Mouse (Mus musculus) embryonic facial prominence, embryonic 10.5 days (tissue): ENCODE data around the gene Gm13275. TPM values are rescaled to one million over a fixed set of nuclear protein-coding genes. Genes with fewer than 3 reads are reported as not detected.
"Not testable (repeated sequence)": the region's sequence is repeated elsewhere in the genome, so short reads cannot be mapped to it uniquely, and the experiment has no call there.

Experiments used
- DNase-seq: peaks from one replicate; pipeline ENCODE4 v3.0.0-alpha.2; 2017; ENCODE audit warnings: low spot score
- H3K27ac ChIP-seq: fragments of 300-500 bp; sonication (generic); replicated peaks from 2 replicates; pipeline ENCODE4 v1.5.1; 2016; ENCODE audit warnings: mild to moderate bottlenecking
- H3K27me3 ChIP-seq: fragments of 300-500 bp; sonication (generic); replicated peaks from 2 replicates; pipeline ENCODE4 v1.6.1; 2016; ENCODE audit warnings: low read depth, mild to moderate bottlenecking; ENCODE audit not compliant: poor library complexity, severe bottlenecking
- H3K36me3 ChIP-seq: fragments of 300-500 bp; sonication (generic); replicated peaks from 2 replicates; pipeline ENCODE4 v1.6.1; 2016; ENCODE audit warnings: mild to moderate bottlenecking, moderate library complexity
- H3K4me1 ChIP-seq: fragments of 300-500 bp; sonication (generic); 2 replicates; pipeline ENCODE4 v1.6.1; 2016
- H3K4me3 ChIP-seq: fragments of 300-500 bp; sonication (generic); 2 replicates; pipeline ENCODE4 v1.5.1; 2016; ENCODE audit warnings: mild to moderate bottlenecking, moderate library complexity
- H3K9me3 ChIP-seq: fragments of 300-500 bp; sonication (generic); 2 replicates; pipeline ENCODE4 v1.6.1; 2016; ENCODE audit warnings: mild to moderate bottlenecking
- WGBS: fragments of 180-500 bp; shearing (Covaris S2); methylation state at CpG from one replicate; pipeline ENCODE4 v1.1.7; 2016; 5-methylcytosine and 5-hydroxymethylcytosine counted together
- polyA plus RNA-seq: library from polyadenylated mRNA; unstranded; fragments of >200 nt; fragmentation: Nextera tagmentation; extraction: Ambion mirVana; gene quantifications from 2 replicates; pipeline ENCODE4 v1.2.1, GENCODE M21; 2016

Gene Gm13275
- polyA plus RNA-seq, 1 experiment from 2014 or later, result not detected

- Histone ChIP-seq H3K27ac (no peak within 1 kb of the TSS), H3K4me3 (no peak within 1 kb of the TSS), H3K27me3 (no peaks in the 10 kb centered on the region; the same call in 1 of the 2 replicates), H3K36me3 (no peaks in the 10 kb centered on the region), H3K9me3 (no peaks in the 10 kb centered on the region), H3K4me1 (no peaks in the 10 kb centered on the region)
- WGBS, result 68% methylated on average over 3 of the region's 3 CpGs
- DNase-seq, result no peak
These were observed 21.6 kb downstream of the Gm13275 start, which contains the start of gene Ifna7 for GRCm38 (mm10) chr4:88815928-88816327. Gene Ifna7 (plus strand): TSS chr4:88816228.

DNA sequence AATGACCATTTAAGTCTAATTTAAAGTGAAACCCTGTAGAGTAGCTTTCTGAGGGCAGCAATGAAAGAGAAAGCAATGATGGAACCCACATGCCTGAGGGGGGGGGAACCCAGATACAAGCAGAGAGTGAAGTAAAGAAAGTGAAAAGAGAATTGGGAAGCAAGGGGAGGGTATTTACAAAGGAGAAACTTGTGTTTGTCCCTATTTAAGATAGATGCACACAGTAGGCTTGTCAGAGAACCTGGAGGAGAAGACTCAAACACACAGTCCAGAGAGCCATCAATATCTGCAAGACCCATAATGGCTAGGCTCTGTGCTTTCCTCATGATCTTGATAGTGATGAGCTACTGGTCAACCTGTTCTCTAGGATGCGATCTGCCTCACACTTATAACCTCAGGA, 25.4 kb downstream of the Gm13275 start, which contains the start of gene Ifna11:
Gene Ifna11, plus strand, starts transcription at position 301 of the 400 bp plus-strand sequence.
- H3K9me3 ChIP-seq, result no peaks in the 10 kb centered on the region
- H3K36me3 ChIP-seq, result no peaks in the 10 kb centered on the region
- no peak within 1 kb of the TSS for H3K4me3 ChIP-seq
- no peaks in the 10 kb centered on the region for H3K27me3 ChIP-seq
- 82% methylated on average over 1 of the region's 1 CpGs for WGBS
- DNase-seq, result no peak
- H3K4me1 ChIP-seq, result no peaks in the 10 kb centered on the region
- no peak within 1 kb of the TSS for H3K27ac ChIP-seq

GRCm38 (mm10) chr4:88822995-88823394, 28.7 kb downstream of the Gm13275 start:
- 27% methylated on average over 4 of the region's 4 CpGs for WGBS
- DNase-seq, result no peak

DNA sequence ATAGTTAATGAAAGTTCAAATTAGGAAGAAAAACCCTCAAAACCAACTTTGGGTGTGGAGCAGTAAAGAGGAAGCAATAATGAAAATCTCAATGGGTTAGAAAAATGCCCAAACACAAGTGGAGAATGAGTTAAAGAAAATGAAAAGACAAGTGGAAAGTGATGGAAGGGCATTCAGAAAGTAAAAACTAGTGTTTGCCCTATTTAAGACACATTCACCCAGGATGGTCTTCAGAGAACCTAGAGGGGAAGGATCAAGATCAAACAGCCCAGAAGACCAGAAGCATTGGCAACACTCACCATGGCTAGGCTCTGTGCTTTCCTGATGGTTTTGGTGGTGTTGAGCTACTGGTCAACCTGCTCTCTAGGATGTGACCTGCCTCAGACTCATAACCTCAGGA, 32.8 kb downstream of the Gm13275 start, which contains the start of gene Ifna6:
Gene Ifna6, plus strand, starts transcription at position 301 of the 400 bp plus-strand sequence.
- not testable (repeated sequence) for H3K4me3 ChIP-seq, DNase-seq, H3K36me3 ChIP-seq, H3K27ac ChIP-seq, H3K9me3 ChIP-seq, H3K27me3 ChIP-seq, H3K4me1 ChIP-seq

More at GRCm38 (mm10) chr4:88822995-88823394, 28.7 kb downstream of the Gm13275 start:
- Histone ChIP-seq H3K27me3 (no peaks in the 10 kb centered on the region), H3K4me1 (no peaks in the 10 kb centered on the region), H3K36me3 (no peaks in the 10 kb centered on the region), H3K4me3 (no peak overlapping the region), H3K9me3 (no peaks in the 10 kb centered on the region), H3K27ac (no peak overlapping the region)

DNA sequence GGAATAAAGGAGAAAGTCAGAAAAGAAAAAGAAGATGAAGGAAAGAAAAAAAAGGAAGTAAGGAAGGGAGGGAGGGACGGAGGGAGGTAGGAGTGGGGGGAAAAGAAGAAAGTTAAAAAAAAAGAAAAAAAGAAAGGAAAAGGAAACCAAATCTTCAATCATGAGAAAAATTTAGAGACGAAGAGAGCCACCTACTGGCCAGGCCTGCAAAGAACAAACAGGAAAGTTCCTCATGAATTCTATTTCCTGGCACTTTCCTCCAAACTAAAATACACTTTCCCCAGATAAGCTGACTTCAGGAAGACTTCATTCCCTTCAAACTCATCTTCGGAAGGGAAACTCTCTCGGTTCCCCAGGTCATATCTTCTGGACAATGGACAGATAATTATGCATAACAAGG, 36.2 kb downstream of the Gm13275 start:
- no peaks in the 10 kb centered on the region for H3K4me1 ChIP-seq
- H3K4me3 ChIP-seq, result no peak overlapping the region
- WGBS, result 31% methylated on average over 4 of the region's 4 CpGs
- H3K36me3 ChIP-seq, result no peaks in the 10 kb centered on the region
- peak; percentile 22 for DNase-seq
- no peaks in the 10 kb centered on the region for H3K9me3 ChIP-seq
- H3K27me3 ChIP-seq, result no peaks in the 10 kb centered on the region
- no peak overlapping the region for H3K27ac ChIP-seq

- not testable (repeated sequence) for H3K36me3 ChIP-seq, H3K27me3 ChIP-seq, H3K4me1 ChIP-seq, DNase-seq, H3K27ac ChIP-seq, H3K4me3 ChIP-seq, H3K9me3 ChIP-seq
- 74% methylated on average over 1 of the region's 1 CpGs for WGBS
These were observed 40.9 kb downstream of the Gm13275 start, which contains the start of gene Ifna5 for GRCm38 (mm10) chr4:88835225-88835624. Gene Ifna5 (plus strand): TSS chr4:88835525.

DNA sequence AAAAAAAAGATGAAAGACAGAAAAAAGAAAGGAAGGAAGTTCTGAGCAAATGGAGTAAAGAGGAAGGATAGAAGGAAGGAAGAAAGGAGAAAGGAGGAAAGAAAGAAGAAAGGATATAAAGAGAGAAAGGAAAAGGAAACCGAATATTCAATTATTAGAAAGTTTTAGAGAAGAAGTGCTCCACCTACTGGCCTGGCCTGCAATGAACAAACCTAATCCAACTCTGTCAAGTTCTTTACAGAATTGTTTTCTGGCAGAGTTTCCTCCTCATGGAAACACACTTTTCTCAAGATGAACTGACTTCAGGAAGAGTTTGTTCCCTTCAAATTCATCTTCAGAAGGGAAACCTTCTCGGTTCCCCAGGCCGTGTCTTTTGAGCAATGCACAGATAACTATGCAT, 44.5 kb downstream of the Gm13275 start:
- no peak for DNase-seq
- Histone ChIP-seq H3K27ac (no peak overlapping the region), H3K4me1 (peaks cover 6% of the 10 kb centered on the region), H3K36me3 (no peaks in the 10 kb centered on the region), H3K9me3 (no peaks in the 10 kb centered on the region), H3K4me3 (no peak overlapping the region), H3K27me3 (no peaks in the 10 kb centered on the region)
- 38% methylated on average over 3 of the region's 3 CpGs for WGBS

DNA sequence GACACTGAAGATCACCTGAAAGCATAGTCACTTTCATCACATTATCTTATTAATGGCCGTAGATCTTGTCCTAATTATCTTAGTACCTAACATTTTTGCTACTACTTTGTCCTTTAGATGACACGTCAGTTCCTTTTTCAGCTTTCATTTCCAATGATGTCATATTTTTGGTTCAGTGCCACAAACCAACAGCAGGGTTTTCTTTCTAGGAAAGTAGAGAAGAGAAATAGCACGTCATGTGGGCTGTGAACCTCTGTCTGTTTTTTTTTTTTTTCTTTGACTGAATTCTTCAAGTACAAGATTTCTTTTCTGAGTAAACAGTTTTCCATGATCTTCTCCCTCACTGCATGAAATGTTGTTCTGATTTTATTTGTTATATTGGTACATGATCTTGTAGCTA, 45.8 kb downstream of the Gm13275 start:
- Histone ChIP-seq H3K9me3 (no peaks in the 10 kb centered on the region), H3K4me3 (no peak overlapping the region), H3K4me1 (peaks cover 6% of the 10 kb centered on the region), H3K27me3 (no peaks in the 10 kb centered on the region), H3K36me3 (no peaks in the 10 kb centered on the region), H3K27ac (no peak overlapping the region)
- WGBS, result 84% methylated on average over 3 of the region's 3 CpGs
- DNase-seq, result no peak

DNA sequence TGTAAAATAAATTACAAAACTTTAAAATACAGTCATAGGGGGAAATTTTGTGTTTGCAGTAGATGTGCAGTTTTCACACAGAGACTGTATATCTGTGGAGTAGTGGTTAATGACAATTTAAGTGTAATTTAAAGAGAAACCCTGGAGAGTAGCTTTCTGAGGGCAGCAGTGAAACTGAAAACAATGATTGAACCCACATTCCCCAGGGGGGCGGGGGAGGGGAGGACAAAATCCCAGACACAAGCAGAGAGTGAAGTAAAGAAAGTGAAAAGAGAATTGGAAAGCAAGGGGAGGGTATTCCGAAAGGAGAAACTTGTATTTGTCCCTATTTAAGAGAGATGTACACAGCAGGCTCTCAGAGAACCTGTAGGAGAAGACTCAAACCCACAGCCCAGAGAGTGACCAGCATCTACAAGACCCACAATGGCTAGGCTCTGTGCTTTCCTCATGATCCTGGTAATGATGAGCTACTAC, 47.2 kb downstream of the Gm13275 start, which contains the start of gene Ifna4:
Gene Ifna4, plus strand, starts transcription at position 424 of the 474 bp plus-strand sequence.
- Histone ChIP-seq H3K4me3 (no peak within 1 kb of the TSS), H3K27ac (no peak within 1 kb of the TSS), H3K4me1 (peaks cover 6% of the 10 kb centered on the region), H3K27me3 (no peaks in the 10 kb centered on the region), H3K9me3 (no peaks in the 10 kb centered on the region), H3K36me3 (no peaks in the 10 kb centered on the region)
- DNase-seq, result no peak
- 40% methylated on average over 2 of the region's 2 CpGs for WGBS

Other genes with a start within 250 kb of the Gm13275 start
- gene Ifna15, start 236.2 kb upstream of the Gm13275 start, polyA plus RNA-seq, result not detected in 2 replicates
- not detected in 2 replicates for gene Ifna14, start 222.7 kb upstream of the Gm13275 start, polyA plus RNA-seq
- gene Ifna9, start 202.1 kb upstream of the Gm13275 start, polyA plus RNA-seq, result not detected in 2 replicates
- not detected in 2 replicates for gene Ifna12, start 191.1 kb upstream of the Gm13275 start, polyA plus RNA-seq
- not detected in 2 replicates for gene C87499, start 160.1 kb upstream of the Gm13275 start, polyA plus RNA-seq
- not detected in 2 replicates for gene Ifna13, start 150.0 kb upstream of the Gm13275 start, polyA plus RNA-seq
- not detected in 2 replicates for gene Ifna16, start 117.6 kb upstream of the Gm13275 start, polyA plus RNA-seq
- not detected in 2 replicates for gene Ifna2, start 110.6 kb upstream of the Gm13275 start, polyA plus RNA-seq
- gene Ifnab, start 103.1 kb upstream of the Gm13275 start, polyA plus RNA-seq, result not detected in 2 replicates
- 0.80 and 0.90 TPM in 2 replicates for gene Gm26566, start 72.7 kb upstream of the Gm13275 start, polyA plus RNA-seq
- 100 and 110 TPM in 2 replicates for gene Klhl9, start 72.0 kb upstream of the Gm13275 start, polyA plus RNA-seq
- not detected in 2 replicates for gene Gm13271, start 39.6 kb upstream of the Gm13275 start, polyA plus RNA-seq
- 0.14 and 0.20 TPM in 2 replicates for gene Gm13283, start 34.4 kb upstream of the Gm13275 start, polyA plus RNA-seq
- gene Gm13290, start 20.7 kb upstream of the Gm13275 start, polyA plus RNA-seq, result not detected in 2 replicates
- gene Gm13289, start 17.6 kb upstream of the Gm13275 start, polyA plus RNA-seq, result not detected in 2 replicates
- gene Gm13272, start 14.6 kb upstream of the Gm13275 start, polyA plus RNA-seq, result not detected in 2 replicates
- 0.14 TPM in 1 of 2 replicates, not detected in the other for gene Ifnz, start 12.4 kb upstream of the Gm13275 start, polyA plus RNA-seq
- gene Gm13276, start 8.8 kb upstream of the Gm13275 start, polyA plus RNA-seq, result not detected in 2 replicates
- gene Gm13277, start 5.9 kb upstream of the Gm13275 start, polyA plus RNA-seq, result not detected in 2 replicates
- gene Gm13278, start 2.9 kb upstream of the Gm13275 start, polyA plus RNA-seq, result not detected in 2 replicates
- gene Gm13279, start 2.9 kb downstream of the Gm13275 start, polyA plus RNA-seq, result not detected in 2 replicates
- gene Gm13285, start 5.2 kb downstream of the Gm13275 start, polyA plus RNA-seq, result 0.28 and 0.35 TPM in 2 replicates
- gene Gm13287, start 8.8 kb downstream of the Gm13275 start, polyA plus RNA-seq, result not detected in 2 replicates
- gene Gm13288, start 11.0 kb downstream of the Gm13275 start, polyA plus RNA-seq, result not detected in 2 replicates
- gene Ifna7, start 21.7 kb downstream of the Gm13275 start, polyA plus RNA-seq, result not detected in 2 replicates
- not detected in 2 replicates for gene Ifna11, start 25.5 kb downstream of the Gm13275 start, polyA plus RNA-seq
- gene Ifna6, start 32.9 kb downstream of the Gm13275 start, polyA plus RNA-seq, result not detected in 2 replicates
- not detected in 2 replicates for gene Ifna5, start 41.0 kb downstream of the Gm13275 start, polyA plus RNA-seq
- gene Ifna4, start 47.4 kb downstream of the Gm13275 start, polyA plus RNA-seq, result not detected in 2 replicates
- gene Ifna1, start 55.6 kb downstream of the Gm13275 start, polyA plus RNA-seq, result not detected in 2 replicates
- not detected in 2 replicates for gene Ifne, start 85.7 kb downstream of the Gm13275 start, polyA plus RNA-seq